In the genomic region with DNA sequence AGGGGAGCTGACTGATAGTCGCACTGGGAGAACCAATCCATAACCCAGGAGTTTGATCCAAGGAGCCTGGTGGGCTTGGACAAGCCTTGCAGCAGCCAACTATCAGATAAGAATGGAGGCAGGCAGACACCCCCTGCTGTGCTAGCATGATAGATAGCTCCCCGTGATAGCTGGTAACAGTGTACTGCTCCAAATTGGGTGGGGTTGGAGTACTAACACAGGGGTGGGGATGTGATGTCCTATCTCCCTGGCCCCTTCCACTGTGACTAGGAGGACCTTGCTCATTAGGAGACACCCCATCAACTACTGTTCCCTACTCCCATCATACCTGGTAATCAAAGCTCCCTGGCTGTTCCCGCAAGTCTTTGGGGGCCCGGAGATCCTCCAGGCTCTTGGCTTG, we compare ENCODE assay signal across 26 mouse cellular contexts. TPM values are rescaled to one million over a fixed set of nuclear protein-coding genes. Genes with fewer than 3 reads are reported as not detected.
DNase-seq lines count a peak whose midpoint lies in the region; ATAC-seq and TF ChIP-seq lines count a peak whose summit lies in the region.
"Had no signal": no experiment of that assay in that cellular context is flagged by ENCODE, and none has a peak within 500 bp of the region (broad histone marks: within the 10 kb centered on the region; RNA-seq: fewer than 3 reads in every experiment).

No protein-coding gene starts in this region.

- no peak for DNase-seq in forebrain, postnatal 0 days
- DNase-seq in liver, postnatal 0 days, result no peak
- no peak for DNase-seq in thymus, postnatal 25 days
- DNase-seq: adrenal gland, adult 2 months; adrenal gland, postnatal 14 days; cerebellum, adult 11 months; cerebellum, adult 2 months; cerebellum, adult 9-11 months; cerebellum, postnatal 25 days; gastrocnemius, adult 2 months; gastrocnemius, postnatal 14 days; heart, adult 18-20 months; heart, postnatal 10 days; heart, postnatal 36 days had no signal

- H3K4me1 ChIP-seq in forebrain, embryonic 12.5 days, result peaks cover 22% of the 10 kb centered on the region
- H3K4me1 ChIP-seq in forebrain, postnatal 0 days (ENCODE audit: insufficient read depth), result no peaks in the 10 kb centered on the region
- peaks cover 10% of the 10 kb centered on the region for H3K4me1 ChIP-seq in liver, embryonic 12.5 days
- H3K4me1 ChIP-seq in liver, postnatal 0 days (ENCODE audit: insufficient read depth), result no peaks in the 10 kb centered on the region
- H3K4me1 ChIP-seq in liver, embryonic 15.5 days (replicated peaks), result peaks cover 7% of the 10 kb centered on the region; the same call in 1 of the 2 replicates
- H3K4me1 ChIP-seq: embryonic facial prominence, embryonic 12.5 days; embryonic facial prominence, embryonic 15.5 days; hindbrain, embryonic 15.5 days had no signal

- H3K36me3 ChIP-seq in forebrain, embryonic 12.5 days (replicated peaks), result peaks cover 37% of the 10 kb centered on the region
- H3K36me3 ChIP-seq in forebrain, postnatal 0 days (ENCODE audit: insufficient read depth), result peaks cover 10% of the 10 kb centered on the region
- peaks cover 20% of the 10 kb centered on the region for H3K36me3 ChIP-seq in liver, embryonic 12.5 days
- H3K36me3 ChIP-seq in liver, postnatal 0 days (replicated peaks; ENCODE audit: insufficient read depth, low read length), result 0 out of 2 replicates have a peak, but pooled peaks cover 8% of the 10 kb centered on the region
- no peaks in the 10 kb centered on the region for H3K36me3 ChIP-seq in liver, embryonic 15.5 days (replicated peaks)
- H3K36me3 ChIP-seq: embryonic facial prominence, embryonic 12.5 days; hindbrain, embryonic 15.5 days had no signal

- no peaks in the 10 kb centered on the region for H3K9me3 ChIP-seq in forebrain, embryonic 12.5 days
- no peaks in the 10 kb centered on the region for H3K9me3 ChIP-seq in forebrain, postnatal 0 days (ENCODE audit: low read length)
- H3K9me3 ChIP-seq in liver, embryonic 12.5 days (replicated peaks), result no peaks in the 10 kb centered on the region
- no peaks in the 10 kb centered on the region for H3K9me3 ChIP-seq in liver, postnatal 0 days (ENCODE audit: low read length)
- no peaks in the 10 kb centered on the region for H3K9me3 ChIP-seq in liver, embryonic 15.5 days (replicated peaks)
- H3K9me3 ChIP-seq: embryonic facial prominence, embryonic 12.5 days; embryonic facial prominence, embryonic 15.5 days; heart, embryonic 12.5 days; heart, embryonic 15.5 days; hindbrain, embryonic 15.5 days had no signal

- H3K27me3 ChIP-seq in forebrain, embryonic 12.5 days, result no peaks in the 10 kb centered on the region
- H3K27me3 ChIP-seq in forebrain, postnatal 0 days (ENCODE audit: insufficient read depth, low read length), result no peaks in the 10 kb centered on the region
- peaks cover under 1% of the 10 kb centered on the region; the same call in 1 of the 2 replicates for H3K27me3 ChIP-seq in liver, embryonic 12.5 days (replicated peaks)
- H3K27me3 ChIP-seq in liver, postnatal 0 days (ENCODE audit: insufficient read depth, low read length), result no peaks in the 10 kb centered on the region
- no peaks in the 10 kb centered on the region for H3K27me3 ChIP-seq in liver, embryonic 15.5 days
- H3K27me3 ChIP-seq: embryonic facial prominence, embryonic 12.5 days; embryonic facial prominence, embryonic 15.5 days; heart, embryonic 12.5 days; heart, embryonic 15.5 days; hindbrain, embryonic 15.5 days had no signal

- no peak for TF ChIP-seq CTCF in forebrain, postnatal 0 days (IDR thresholded peaks at IDR 0.05; ENCODE audit: low read depth)
- TF ChIP-seq CTCF in liver, postnatal 0 days (IDR thresholded peaks at IDR 0.05; ENCODE audit: low read depth), result no peak

- H3K27ac ChIP-seq in forebrain, embryonic 12.5 days, result 0 out of 2 replicates have a peak overlapping the region, but pooled peaks have one; percentile 69
- no peak overlapping the region for H3K27ac ChIP-seq in forebrain, postnatal 0 days (ENCODE audit: low read depth, low read length)
- H3K27ac ChIP-seq in liver, embryonic 12.5 days, result no peak overlapping the region
- no peak overlapping the region for H3K27ac ChIP-seq in liver, postnatal 0 days (ENCODE audit: low read depth)
- no peak overlapping the region for H3K27ac ChIP-seq in liver, embryonic 15.5 days (replicated peaks)
- H3K27ac ChIP-seq: embryonic facial prominence, embryonic 12.5 days; embryonic facial prominence, embryonic 15.5 days; gastrocnemius, adult 2 months; heart, embryonic 15.5 days; hindbrain, embryonic 15.5 days had no signal

- H3K4me2 ChIP-seq in forebrain, embryonic 12.5 days, result no peak overlapping the region
- no peak overlapping the region for H3K4me2 ChIP-seq in forebrain, postnatal 0 days (ENCODE audit: low read depth)
- no peak overlapping the region for H3K4me2 ChIP-seq in liver, embryonic 12.5 days
- H3K4me2 ChIP-seq in liver, postnatal 0 days (ENCODE audit: low read depth, low read length), result no peak overlapping the region
- H3K4me2 ChIP-seq in liver, embryonic 15.5 days, result no peak overlapping the region
- H3K4me2 ChIP-seq: embryonic facial prominence, embryonic 12.5 days; embryonic facial prominence, embryonic 15.5 days; heart, embryonic 12.5 days; heart, embryonic 15.5 days; hindbrain, embryonic 15.5 days had no signal

- no peak for TF ChIP-seq EP300 in liver, postnatal 0 days (IDR thresholded peaks at IDR 0.05; ENCODE audit: low read depth)

- WGBS in forebrain, embryonic 12.5 days, result 81% methylated on average over 4 of the region's 4 CpGs
- WGBS in forebrain, postnatal 0 days, result 87% methylated on average over 4 of the region's 4 CpGs
- WGBS in liver, embryonic 12.5 days (ENCODE audit: insufficient replicate concordance), result 64% methylated on average over 4 of the region's 4 CpGs
- 80% methylated on average over 4 of the region's 4 CpGs for WGBS in liver, postnatal 0 days (ENCODE audit: insufficient replicate concordance)
- 65% methylated on average over 4 of the region's 4 CpGs for WGBS in liver, embryonic 15.5 days (ENCODE audit: insufficient replicate concordance)

- ATAC-seq in forebrain, embryonic 12.5 days (ENCODE audit: low FRiP score), result no peak
- ATAC-seq in forebrain, postnatal 0 days, result no peak
- ATAC-seq in liver, embryonic 12.5 days, result peak; percentile 54; the same call in 1 of the 2 replicates
- no peak for ATAC-seq in liver, postnatal 0 days
- ATAC-seq in liver, embryonic 15.5 days (ENCODE audit: insufficient read depth), result peak; percentile 12; the same call in 1 of the 2 replicates
- ATAC-seq: CD4-positive, CD25-positive, alpha-beta regulatory T cell, adult 4 months; forebrain, embryonic 14.5 days had no signal

- no peak overlapping the region for H3K9ac ChIP-seq in forebrain, embryonic 12.5 days
- no peak overlapping the region for H3K9ac ChIP-seq in forebrain, postnatal 0 days
- no peak overlapping the region for H3K9ac ChIP-seq in liver, embryonic 12.5 days
- H3K9ac ChIP-seq in liver, postnatal 0 days (replicated peaks), result no peak overlapping the region
- no peak overlapping the region for H3K9ac ChIP-seq in liver, embryonic 15.5 days
- H3K9ac ChIP-seq: embryonic facial prominence, embryonic 12.5 days; embryonic facial prominence, embryonic 15.5 days; heart, embryonic 12.5 days; heart, embryonic 15.5 days; hindbrain, embryonic 15.5 days had no signal

- H3K4me3 ChIP-seq in forebrain, embryonic 12.5 days (replicated peaks), result no peak overlapping the region
- H3K4me3 ChIP-seq in forebrain, postnatal 0 days (ENCODE audit: low read depth, low read length), result no peak overlapping the region
- H3K4me3 ChIP-seq in liver, embryonic 12.5 days, result no peak overlapping the region
- no peak overlapping the region for H3K4me3 ChIP-seq in liver, postnatal 0 days (ENCODE audit: low read depth, low read length)
- H3K4me3 ChIP-seq in liver, embryonic 15.5 days (replicated peaks), result no peak overlapping the region
- H3K4me3 ChIP-seq: embryonic facial prominence, embryonic 12.5 days; embryonic facial prominence, embryonic 15.5 days; gastrocnemius, adult 2 months; heart, embryonic 12.5 days; heart, embryonic 15.5 days; hindbrain, embryonic 15.5 days had no signal

RNA-seq across cellular contexts. Expression of gene Crb2, which starts 25.6 kb away (rescaled TPM):
- polyA plus RNA-seq in forebrain, embryonic 12.5 days (2016; fragmentation: Nextera tagmentation; extraction: Ambion mirVana), result 24.8 and 24.9 TPM in 2 replicates
- total RNA-seq in forebrain, postnatal 0 days (2014; rRNA removed), result 3.8 and 6.0 TPM in 2 replicates
- 1.5 and 2.7 TPM in 2 replicates for polyA plus RNA-seq in forebrain, postnatal 0 days (2015; fragmentation: Nextera tagmentation; extraction: Ambion mirVana)
- 1.5 and 1.6 TPM in 2 replicates for polyA plus RNA-seq in liver, embryonic 12.5 days (2016; fragmentation: Nextera tagmentation; extraction: Ambion mirVana)
- polyA plus RNA-seq in liver, postnatal 0 days (2015; fragmentation: Nextera tagmentation; extraction: Ambion mirVana), result 0.16 and 0.19 TPM in 2 replicates
- polyA plus RNA-seq in liver, embryonic 15.5 days (2015; fragmentation: Nextera tagmentation; extraction: Ambion mirVana), result 0.13 and 0.32 TPM in 2 replicates
- total RNA-seq: common myeloid progenitor, adult 5-6 weeks; gastrocnemius, adult 2 months; MEL had no signal

Comparison
In these comparisons a context has a peak if more than half of its experiments do, and no peak if none do; other contexts are left out.
1. ATAC-seq: peak in liver, embryonic 12.5 days (single experiment) and liver, embryonic 15.5 days (single experiment); none in forebrain, embryonic 12.5 days (single experiment), forebrain, postnatal 0 days (single experiment) and liver, postnatal 0 days (single experiment).